Mouse (Mus musculus) cerebellum, postnatal 25 days (tissue): ENCODE data around the gene Fbf1.
"Not testable (repeated sequence)": the region's sequence is repeated elsewhere in the genome, so short reads cannot be mapped to it uniquely, and the experiment has no call there.

Source experiments
- DNase-seq, 2 experiments: peaks; one replicate each; pipeline ENCODE4 v3.0.0; 2021; ENCODE audit warnings: mixed read lengths in 2 of 2

Fbf1 gene

GRCm38 (mm10) chr11:116106963-116107776, 60.8 kb downstream of the Fbf1 start:
- no peak for DNase-seq

- DNase-seq, result no peak
Observed at GRCm38 (mm10) chr11:116106154-116106962, 61.6 kb downstream of the Fbf1 start.

- DNase-seq, result no peak
Observed at GRCm38 (mm10) chr11:116105065-116105464, 62.9 kb downstream of the Fbf1 start.

GRCm38 (mm10) chr11:116104006-116104646, 63.8 kb downstream of the Fbf1 start:
- DNase-seq, result no peak

- DNase-seq, result no peak
Observed at GRCm38 (mm10) chr11:116103572-116103971, 64.4 kb downstream of the Fbf1 start.

- DNase-seq, result no peak
Observed at GRCm38 (mm10) chr11:116102472-116102871, 65.5 kb downstream of the Fbf1 start.

- DNase-seq, result no peak
Observed at GRCm38 (mm10) chr11:116101931-116102381, 66.0 kb downstream of the Fbf1 start.

GRCm38 (mm10) chr11:116100839-116101238, 67.1 kb downstream of the Fbf1 start:
- no peak for DNase-seq

GRCm38 (mm10) chr11:116100385-116100784, 67.6 kb downstream of the Fbf1 start:
- no peak for DNase-seq

GRCm38 (mm10) chr11:116099462-116099861, 68.5 kb downstream of the Fbf1 start:
- no peak for DNase-seq

GRCm38 (mm10) chr11:116098711-116099460, 69.1 kb downstream of the Fbf1 start:
- DNase-seq, result no peak

GRCm38 (mm10) chr11:116096213-116097108, 71.5 kb downstream of the Fbf1 start:
- DNase-seq, result no peak

GRCm38 (mm10) chr11:116095573-116095972, 72.4 kb downstream of the Fbf1 start:
- DNase-seq, result no peak

- no peak for DNase-seq
Observed at GRCm38 (mm10) chr11:116093771-116094565, 74.0 kb downstream of the Fbf1 start.

- not testable (repeated sequence) for DNase-seq
Observed at GRCm38 (mm10) chr11:116092959-116093358, 75.0 kb downstream of the Fbf1 start.
